Mouse (Mus musculus) MEL (cell line): ENCODE measurements around the gene Ovol3. TPM values are rescaled to one million over a fixed set of nuclear protein-coding genes. Genes with fewer than 3 reads are reported as not detected.

Experiments used
- DNase-seq: peaks from one replicate; pipeline ENCODE4 v3.0.0; 2011; ENCODE audit warnings: low read depth, low spot score
- H3K27ac ChIP-seq: 2 replicates; pipeline ENCODE4 v1.5.1; 2012; ENCODE audit warnings: low read depth, mild to moderate bottlenecking, control low read depth, low read length, moderate library complexity; ENCODE audit not compliant: control insufficient read depth
- H3K27me3 ChIP-seq, 2 experiments: fragments of 150-350 bp in 1 of 2; sonication (generic) in 1 of 2; 2 replicates each; pipeline ENCODE4 v1.6.1; 2012; ENCODE audit warnings: low read length in 2 of 2, mild to moderate bottlenecking in 2 of 2, improper control_type of control experiment in 1 of 2, moderate library complexity in 1 of 2; ENCODE audit not compliant: insufficient read depth in 2 of 2, control insufficient read depth in 1 of 2
- H3K36me3 ChIP-seq, 2 experiments: 2 replicates each; pipeline ENCODE4 v1.6.1; 2012 to 2014; ENCODE audit warnings: low read length in 2 of 2, improper control_type of control experiment in 1 of 2, inconsistent platforms in 1 of 2, mild to moderate bottlenecking in 1 of 2; ENCODE audit not compliant: insufficient read depth in 2 of 2, control insufficient read depth in 1 of 2
- H3K4me1 ChIP-seq, 2 experiments: fragments of 150-350 bp in 1 of 2; sonication (generic) in 1 of 2; 2 replicates each; pipeline ENCODE4 v1.6.1; 2012; ENCODE audit warnings: low read length in 2 of 2, improper control_type of control experiment in 1 of 2, mild to moderate bottlenecking in 1 of 2; ENCODE audit not compliant: insufficient read depth in 2 of 2, control insufficient read depth in 1 of 2
- H3K4me3 ChIP-seq, 2 experiments: fragments of 150-350 bp in 1 of 2; sonication (generic) in 1 of 2; 2 replicates each; pipeline ENCODE4 v1.5.1; 2012; ENCODE audit warnings: low read depth in 2 of 2, low read length in 2 of 2, mild to moderate bottlenecking in 2 of 2, moderate library complexity in 2 of 2, control low read depth in 1 of 2, improper control_type of control experiment in 1 of 2; ENCODE audit not compliant: control insufficient read depth in 1 of 2, insufficient read depth in 1 of 2
- H3K79me2 ChIP-seq: 2 replicates; pipeline ENCODE4 v1.6.1; 2012; ENCODE audit warnings: mild to moderate bottlenecking, low read length, moderate library complexity; ENCODE audit not compliant: control insufficient read depth, poor library complexity, insufficient read depth
- H3K9ac ChIP-seq: 2 replicates; pipeline ENCODE4 v1.6.1; 2012; ENCODE audit warnings: low read depth, mild to moderate bottlenecking, control low read depth, low read length, moderate library complexity; ENCODE audit not compliant: control insufficient read depth, poor library complexity, severe bottlenecking
- H3K9me3 ChIP-seq: fragments of 150-350 bp; sonication (generic); replicated peaks from 2 replicates; pipeline ENCODE4 v1.6.1; 2012; ENCODE audit warnings: mild to moderate bottlenecking, low read length, improper control_type of control experiment, moderate library complexity; ENCODE audit not compliant: insufficient read depth
- CHD1 ChIP-seq: IDR thresholded peaks from 2 replicates; pipeline ENCODE4 v1.6.1; 2012; ENCODE audit warnings: low read depth, mild to moderate bottlenecking, inconsistent platforms, low read length, improper control_type of control experiment
- CHD2 ChIP-seq: IDR thresholded peaks from 2 replicates; pipeline ENCODE4 v1.6.1; 2011; ENCODE audit warnings: low read length, improper control_type of control experiment
- E2F4 ChIP-seq: IDR thresholded peaks from 2 replicates; pipeline ENCODE4 v1.6.1; 2011; ENCODE audit warnings: low read depth, low read length, improper control_type of control experiment, borderline replicate concordance
- ELF1 ChIP-seq: IDR thresholded peaks from 2 replicates; pipeline ENCODE4 v1.6.1; 2014; ENCODE audit warnings: low read depth, mild to moderate bottlenecking, inconsistent platforms, low read length, improper control_type of control experiment, moderate library complexity
- GABPA ChIP-seq: IDR thresholded peaks from 2 replicates; pipeline ENCODE4 v1.6.1; 2012; ENCODE audit warnings: low read depth, mild to moderate bottlenecking, inconsistent platforms, low read length, improper control_type of control experiment, moderate library complexity
- GATA1 ChIP-seq: IDR thresholded peaks from 2 replicates; pipeline ENCODE4 v1.6.1; 2011; ENCODE audit warnings: low read depth, low read length, improper control_type of control experiment
- HCFC1 ChIP-seq: IDR thresholded peaks from 2 replicates; pipeline ENCODE4 v1.6.1; 2012; ENCODE audit warnings: low read depth, mild to moderate bottlenecking, inconsistent platforms, low read length, improper control_type of control experiment, moderate library complexity
- KAT2A ChIP-seq: conservative IDR thresholded peaks from 2 replicates; pipeline ENCODE4 v1.6.1; 2012; ENCODE audit warnings: low read depth, low read length, improper control_type of control experiment, inconsistent platforms
- MAFK ChIP-seq: IDR thresholded peaks from 2 replicates; pipeline ENCODE4 v1.6.1; 2011; ENCODE audit warnings: low read depth, mild to moderate bottlenecking, low read length, improper control_type of control experiment, borderline replicate concordance
- MAX ChIP-seq: IDR thresholded peaks from 2 replicates; pipeline ENCODE4 v1.6.1; 2011; ENCODE audit warnings: low read length, improper control_type of control experiment
- MAZ ChIP-seq: IDR thresholded peaks from 2 replicates; pipeline ENCODE4 v1.6.1; 2012; ENCODE audit warnings: low read depth, mild to moderate bottlenecking, inconsistent platforms, low read length, improper control_type of control experiment
- MXI1 ChIP-seq: IDR thresholded peaks from 2 replicates; pipeline ENCODE4 v1.6.1; 2011; ENCODE audit warnings: mild to moderate bottlenecking, low read depth, low read length, improper control_type of control experiment
- MYB ChIP-seq: IDR thresholded peaks from 2 replicates; pipeline ENCODE4 v1.6.1; 2011; ENCODE audit warnings: mild to moderate bottlenecking, low read depth, low read length, improper control_type of control experiment
- NELFE ChIP-seq: IDR thresholded peaks from 2 replicates; pipeline ENCODE4 v1.6.1; 2011; ENCODE audit warnings: low read depth, low read length, improper control_type of control experiment
- NRF1 ChIP-seq: IDR thresholded peaks from 2 replicates; pipeline ENCODE4 v1.6.1; 2014; ENCODE audit warnings: low read depth, mild to moderate bottlenecking, inconsistent platforms, low read length, improper control_type of control experiment, moderate library complexity; ENCODE audit not compliant: poor library complexity, insufficient read depth, severe bottlenecking
- POLR2A ChIP-seq, 2 experiments: IDR thresholded peaks; 2 replicates each; pipeline ENCODE4 v1.6.1; 2011 to 2012; ENCODE audit warnings: low read length in 2 of 2, mild to moderate bottlenecking in 2 of 2, control low read depth in 1 of 2, improper control_type of control experiment in 1 of 2, low read depth in 1 of 2, moderate library complexity in 1 of 2; ENCODE audit not compliant: control insufficient read depth in 1 of 2, insufficient read depth in 1 of 2, poor library complexity in 1 of 2
- POLR2AphosphoS2 ChIP-seq: IDR thresholded peaks from 2 replicates; pipeline ENCODE4 v1.6.1; 2011; ENCODE audit warnings: low read length, improper control_type of control experiment
- RAD21 ChIP-seq: IDR thresholded peaks from 2 replicates; pipeline ENCODE4 v1.6.1; 2011; ENCODE audit warnings: mild to moderate bottlenecking, low read depth, low read length, improper control_type of control experiment
- SIN3A ChIP-seq: IDR thresholded peaks from 2 replicates; pipeline ENCODE4 v1.6.1; 2012; ENCODE audit warnings: low read length, improper control_type of control experiment, inconsistent platforms
- SMC3 ChIP-seq: IDR thresholded peaks from 2 replicates; pipeline ENCODE4 v1.6.1; 2011; ENCODE audit warnings: low read depth, low read length, improper control_type of control experiment
- TBP ChIP-seq: IDR thresholded peaks from 2 replicates; pipeline ENCODE4 v1.8.0; 2011; ENCODE audit warnings: low read depth, low read length, improper control_type of control experiment
- ZC3H11A ChIP-seq: IDR thresholded peaks from 2 replicates; pipeline ENCODE4 v1.6.1; 2012; ENCODE audit warnings: low read depth, mild to moderate bottlenecking, inconsistent platforms, low read length, improper control_type of control experiment
- ZKSCAN1 ChIP-seq: IDR thresholded peaks from 2 replicates; pipeline ENCODE4 v1.6.1; 2012; ENCODE audit warnings: low read depth, mild to moderate bottlenecking, inconsistent platforms, low read length, improper control_type of control experiment, moderate library complexity
- ZMIZ1 ChIP-seq: IDR thresholded peaks from 2 replicates; pipeline ENCODE4 v1.6.1; 2012; ENCODE audit warnings: low read depth, mild to moderate bottlenecking, inconsistent platforms, low read length, improper control_type of control experiment, moderate library complexity
- ZNF384 ChIP-seq: IDR thresholded peaks from 2 replicates; pipeline ENCODE4 v1.6.1; 2012; ENCODE audit warnings: low read depth, mild to moderate bottlenecking, inconsistent platforms, low read length, improper control_type of control experiment
- polyA plus RNA-seq, 2 experiments: library from polyadenylated mRNA; stranded (reverse) in 1 of 2; unstranded in 1 of 2; fragments of >175 nt in 1 of 2; fragments of >200 nt in 1 of 2; gene quantifications; 2 replicates each; pipeline versions ENCODE4 v1.2.1 to v1.2.4; 2012; ENCODE audit warnings: low replicate concordance in 2 of 2, low read depth in 1 of 2; ENCODE audit not compliant: insufficient read length in 2 of 2, insufficient read depth in 1 of 2, missing spikeins in 1 of 2
- total RNA-seq: library from RNA; depleted of rRNA; stranded (reverse); fragments of 300-350 nt; gene quantifications from 2 replicates; pipeline ENCODE4 v1.2.3, GENCODE M21; 2012

Ovol3 gene
- total and polyA plus RNA-seq, 3 experiments, result 0.17 TPM; not detected in 2

- Histone ChIP-seq H3K79me2 (peaks cover 9% of the 10 kb centered on the region), H3K9me3 (no peaks in the 10 kb centered on the region)
- TF ChIP-seq GATA1 (no peak), ZMIZ1 (0 out of 2 replicates have a peak, but pooled peaks have one; percentile 22), CHD1 (no peak), ELF1 (0 out of 2 replicates have a peak, but pooled peaks have one; percentile 46), HCFC1 (peak; percentile 69), SMC3 (no peak), SIN3A (peak; percentile 72; the same call in 1 of the 2 replicates), ZKSCAN1 (peak; percentile 34; the same call in 1 of the 2 replicates), ZNF384 (peak; percentile 98), NELFE (0 out of 2 replicates have a peak, but pooled peaks have one; percentile 18), KAT2A (no peak), MXI1 (peak; percentile 42), E2F4 (no peak), POLR2AphosphoS2 (no peak), MAX (no peak), MAZ (peak; percentile 49; the same call in 1 of the 2 replicates)
- TF ChIP-seq, all 39 proteins: peak for 9
- Histone ChIP-seq H3K4me1 (peaks cover 0 to 17% of the 10 kb centered on the region in 2 experiments; a peak in 3 of 4 replicates), H3K27ac (peak overlapping the region; percentile 76), H3K36me3 (peaks cover 0 to 14% of the 10 kb centered on the region in 2 experiments; a peak in 2 of 4 replicates), H3K9ac (peak overlapping the region; percentile 68), H3K27me3 (no peaks in the 10 kb centered on the region), H3K4me3 (peak overlapping the region; percentile 57 to 66)
- peak; percentile 77 for DNase-seq
Observed at GRCm38 (mm10) chr7:30194101-30194831, 41.3 kb downstream of the Ovol3 start.

GRCm38 (mm10) chr7:30193581-30194100 lies 41.9 kb downstream of the Ovol3 start:
- peak overlapping the region; percentile 33 to 57 for H3K4me3 ChIP-seq
- peak overlapping the region; percentile 25; the same call in 1 of the 2 replicates for H3K27ac ChIP-seq
- H3K36me3 ChIP-seq, result peaks cover 0 to 14% of the 10 kb centered on the region in 2 experiments; a peak in 2 of 4 replicates

More at GRCm38 (mm10) chr7:30193581-30194100, 41.9 kb downstream of the Ovol3 start:
- no peaks in the 10 kb centered on the region for H3K9me3 ChIP-seq
- H3K4me1 ChIP-seq, result peaks cover 0 to 17% of the 10 kb centered on the region in 2 experiments; a peak in 3 of 4 replicates
- peak overlapping the region; percentile 68 for H3K9ac ChIP-seq
- peak; percentile 71 for TF ChIP-seq NRF1
- TF ChIP-seq MXI1, result 0 out of 2 replicates have a peak, but pooled peaks have one; percentile 29
- peak; percentile 47; the same call in 1 of the 2 replicates for TF ChIP-seq ZMIZ1
- no peak for TF ChIP-seq KAT2A
- TF ChIP-seq ZC3H11A, result no peak
- TF ChIP-seq TBP, result no peak
- no peak for TF ChIP-seq MAX
- TF ChIP-seq MYB, result no peak
- TF ChIP-seq RAD21, result no peak
- no peak for TF ChIP-seq CHD2
- no peak for TF ChIP-seq GABPA
- TF ChIP-seq CHD1, result no peak
- TF ChIP-seq MAFK, result no peak
- TF ChIP-seq POLR2A (IDR thresholded peaks at IDR 0.05; ENCODE audit: control insufficient read depth in 1 of 2, insufficient read depth in 1 of 2, low read depth in 1 of 2, low read length in 2 of 2, poor library complexity in 1 of 2), result no peak; a peak in 1 of 4 replicates
- TF ChIP-seq SMC3, result no peak
- no peak for TF ChIP-seq ELF1
- DNase-seq, result peak; percentile 89
- H3K79me2 ChIP-seq, result peaks cover 9% of the 10 kb centered on the region
- H3K27me3 ChIP-seq, result no peaks in the 10 kb centered on the region
